Mouse (Mus musculus): ENCODE measurements around the gene Unc5cl.

The Unc5cl gene

DNA sequence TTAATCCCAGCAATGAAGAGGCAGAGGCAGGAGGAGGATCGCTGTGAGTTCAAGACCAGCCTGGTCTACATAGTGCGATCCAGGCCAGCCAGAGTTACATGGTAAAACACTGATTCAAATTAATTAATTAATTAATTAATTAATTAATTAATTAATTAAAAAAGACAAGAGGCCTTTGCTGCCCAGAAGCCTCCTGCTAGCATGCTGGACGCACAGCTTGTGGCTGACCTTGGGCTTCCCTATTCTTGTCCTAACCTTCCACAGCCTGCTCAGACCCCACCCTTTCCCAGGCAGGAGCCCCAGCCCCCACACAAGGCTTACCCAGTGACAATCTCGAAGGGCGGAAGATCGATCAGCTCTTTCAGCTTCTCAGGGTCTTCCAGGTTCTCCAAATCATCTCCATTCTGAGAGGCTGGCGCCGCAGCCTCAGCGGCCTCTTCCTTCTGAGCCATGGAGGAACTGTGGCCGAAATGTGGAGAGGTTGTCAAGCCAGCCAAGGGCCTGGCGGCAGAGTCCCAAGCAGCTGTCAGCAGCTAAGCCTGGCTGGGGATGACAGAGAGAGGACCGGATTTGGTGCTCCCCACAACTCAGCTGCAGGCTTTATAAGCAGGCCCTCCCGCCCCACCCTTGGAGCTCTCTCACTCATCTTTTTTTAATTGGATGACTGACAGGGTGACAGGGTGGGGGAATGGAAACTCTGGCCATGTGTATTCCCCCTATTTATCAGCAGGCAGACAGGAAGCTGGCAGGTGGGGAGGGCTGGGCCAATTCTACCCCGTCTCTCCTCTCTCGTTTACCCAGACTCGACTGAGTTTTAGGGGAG, 22.3 kb upstream of the Unc5cl start, which contains the start of gene Apobec2:
Gene Apobec2 (minus strand): TSS at position 773 of the 823 bp plus-strand sequence.
- no peak for DNase-seq (ENCODE audit: low spot score)

DNA sequence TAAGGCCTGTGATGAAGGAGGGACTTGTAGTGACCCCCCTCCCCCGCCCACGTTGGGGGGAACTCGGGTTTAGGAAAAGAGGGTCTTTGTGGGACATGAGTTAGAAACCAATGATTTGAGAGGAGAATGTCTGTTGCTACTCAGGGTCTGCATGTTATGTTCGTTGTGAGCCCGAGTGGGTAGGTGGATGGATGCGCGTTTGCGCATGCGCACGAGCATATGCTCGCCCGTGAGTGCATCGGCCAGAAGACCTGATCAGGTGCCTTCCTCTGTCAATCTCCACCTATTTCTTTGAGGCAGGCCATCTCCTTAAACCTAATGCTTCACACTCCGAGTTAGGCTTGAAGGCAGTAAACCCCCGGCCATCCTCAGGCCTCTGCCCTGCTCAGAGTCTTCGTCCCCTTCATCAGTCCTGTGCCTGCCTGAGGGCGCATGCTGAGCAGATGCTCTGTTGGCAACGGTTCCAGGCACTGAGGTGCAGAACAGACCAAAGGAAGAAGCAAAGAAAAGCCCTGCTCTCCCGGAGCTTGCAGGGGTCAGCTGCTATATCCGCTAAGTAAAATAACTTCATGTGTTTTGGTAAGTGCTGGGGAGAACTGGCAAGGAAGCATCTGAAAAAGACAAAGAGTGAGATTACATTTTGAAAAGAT, 21.6 kb upstream of the Unc5cl start:
- no peak for DNase-seq (ENCODE audit: low spot score)

GRCm38 (mm10) chr17:48433689-48434330, 20.9 kb upstream of the Unc5cl start:
- DNase-seq (ENCODE audit: low spot score): no peak

DNA sequence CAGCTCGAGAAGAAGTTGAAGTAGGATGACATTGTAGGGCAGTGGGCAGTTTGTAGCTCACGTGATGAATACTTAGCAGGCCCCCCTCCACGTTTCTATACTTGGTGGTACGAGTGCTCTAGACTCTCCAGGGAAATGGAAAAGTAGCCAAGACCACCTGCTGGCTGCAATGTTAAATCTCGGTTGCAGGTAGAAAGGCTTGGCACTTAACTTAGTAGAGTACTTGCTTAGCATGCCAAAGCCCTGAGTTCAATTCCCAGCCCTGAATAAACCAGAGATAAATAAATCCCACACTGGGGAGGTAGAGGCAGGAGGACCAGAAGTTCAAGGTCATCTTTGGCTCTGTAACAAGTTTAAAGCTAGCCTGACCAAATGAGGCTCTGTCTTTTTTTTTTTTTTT, 20.2 kb upstream of the Unc5cl start:
- no peak for DNase-seq (ENCODE audit: low spot score)

DNA sequence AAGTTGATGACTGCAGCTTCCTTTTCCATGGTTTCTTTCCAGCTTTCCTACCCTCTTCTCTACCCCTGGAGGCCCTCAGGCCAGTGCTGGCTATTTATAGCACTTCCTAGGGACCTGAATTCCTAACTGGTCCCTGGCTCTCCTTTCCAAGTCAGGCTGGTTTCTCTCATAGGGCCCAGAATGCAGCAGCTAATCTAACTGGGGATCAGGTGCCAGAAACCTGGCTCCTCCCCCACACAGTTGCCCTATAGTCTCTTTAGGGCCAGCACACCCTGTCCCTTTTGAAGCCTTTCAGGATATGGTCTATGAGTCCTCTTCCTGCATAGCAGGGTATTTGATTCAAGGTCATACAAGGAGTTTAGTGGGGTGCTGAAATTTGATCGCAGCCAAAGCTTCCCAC, 18.2 kb upstream of the Unc5cl start:
- DNase-seq (ENCODE audit: low spot score): no peak

DNA sequence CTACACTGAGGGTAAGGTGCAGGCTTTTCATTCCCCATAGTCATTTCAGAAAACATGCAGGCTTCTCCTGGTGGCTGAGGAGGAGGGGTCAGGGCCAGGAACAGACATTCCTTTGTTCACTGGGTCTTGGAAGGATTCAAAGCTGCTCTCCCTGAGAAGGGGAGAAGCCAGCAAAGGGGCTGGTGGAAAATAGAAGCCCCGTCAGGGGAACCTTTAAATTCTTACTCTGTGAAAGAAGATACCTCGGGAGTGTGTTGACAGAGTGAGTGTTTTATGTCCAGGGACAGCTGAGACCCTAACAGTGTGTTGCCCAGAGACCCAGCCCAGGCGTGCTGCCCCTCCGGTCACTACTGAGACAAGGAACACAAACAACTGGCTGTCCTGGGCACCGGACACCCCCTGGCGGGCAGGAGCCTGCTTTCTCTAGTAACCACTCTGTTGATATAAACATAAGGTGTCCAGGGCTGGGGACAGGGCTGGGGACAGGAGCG, 17.2 kb upstream of the Unc5cl start:
- DNase-seq (ENCODE audit: low spot score): no peak

DNA sequence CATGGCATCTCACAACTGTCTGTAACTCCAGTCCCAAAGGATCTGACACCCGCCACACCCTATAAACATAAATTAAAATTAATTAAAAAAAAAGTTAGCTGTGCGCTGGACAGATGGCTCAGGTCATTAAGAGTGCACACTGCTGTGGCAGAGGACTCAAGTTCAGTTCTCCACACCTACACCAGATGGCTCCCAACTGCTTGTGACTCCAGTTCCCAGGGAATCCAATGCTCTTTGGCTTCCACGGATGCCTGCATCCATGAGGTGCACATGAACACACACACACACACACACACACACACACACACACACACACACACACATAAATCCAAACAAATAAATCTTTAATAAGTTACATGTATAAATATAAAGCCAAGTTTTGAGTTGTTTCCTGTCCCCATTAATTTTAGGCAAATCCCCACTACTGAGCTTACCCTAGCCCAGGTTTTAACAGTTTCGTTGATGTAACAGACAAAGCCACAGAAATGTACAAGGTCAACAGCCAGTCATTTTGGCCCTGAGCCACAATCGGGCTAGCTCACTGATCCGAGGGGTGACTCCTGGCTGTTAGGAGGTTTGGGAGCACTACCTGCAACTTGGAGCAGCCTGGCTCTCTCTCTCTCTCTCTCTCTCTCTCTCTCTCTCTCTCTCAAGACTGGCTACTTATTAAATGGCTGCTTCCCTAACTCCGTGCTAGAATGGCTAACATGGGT, 11.8 kb upstream of the Unc5cl start:
- DNase-seq (ENCODE audit: low spot score): no peak

DNA sequence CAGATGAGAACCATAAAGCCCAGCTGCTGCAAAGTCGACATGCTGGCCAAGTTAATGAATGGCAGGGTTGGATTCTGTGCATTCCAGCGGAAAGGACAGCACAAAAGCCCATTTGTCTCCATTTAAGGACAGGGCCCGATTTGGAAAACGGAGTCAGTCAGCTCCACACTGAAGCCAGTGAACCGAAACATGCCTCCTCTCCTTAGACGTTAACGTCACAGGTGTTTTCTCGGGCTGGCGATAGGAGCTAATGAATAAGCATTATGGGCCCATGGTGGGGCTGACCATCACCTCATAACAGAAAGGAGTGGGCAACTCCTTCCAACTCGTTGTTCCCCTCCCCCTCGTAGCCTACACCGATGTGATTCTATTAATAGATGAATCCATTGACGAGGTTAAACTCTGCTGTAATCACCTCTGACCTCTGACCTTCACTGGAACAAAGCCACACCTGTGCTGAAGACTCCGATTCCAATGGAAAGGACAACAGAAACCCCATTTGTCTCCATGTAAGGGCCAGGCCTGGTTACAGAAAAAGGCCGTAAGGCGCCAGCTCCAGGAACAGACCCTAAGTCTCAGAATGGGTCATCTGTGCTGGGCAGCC, 11.1 kb upstream of the Unc5cl start:
- DNase-seq (ENCODE audit: low spot score): no peak

GRCm38 (mm10) chr17:48447675-48448074, 7.0 kb upstream of the Unc5cl start:
- peak; percentile 42 for DNase-seq (ENCODE audit: low spot score)

- DNase-seq (ENCODE audit: low spot score): peak; percentile 87
Observed at GRCm38 (mm10) chr17:48450666-48451352, 3.9 kb upstream of the Unc5cl start.

DNA sequence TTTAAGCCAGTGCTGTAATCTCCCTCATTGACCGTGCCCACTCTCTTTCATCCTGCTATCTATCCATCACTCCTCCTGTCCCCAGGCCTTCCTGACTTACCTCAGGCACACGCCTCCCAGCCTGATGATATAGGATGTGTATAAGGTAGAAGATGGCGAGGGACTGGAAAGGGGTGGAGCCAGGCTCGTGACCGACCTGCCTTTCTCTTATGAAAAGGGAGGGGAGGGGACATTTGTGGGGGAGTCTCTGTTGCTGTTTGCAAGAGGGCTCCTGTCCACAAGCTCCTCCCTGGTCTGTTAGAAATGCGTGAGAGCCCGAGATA, 3.4 kb upstream of the Unc5cl start, which contains the start of gene Tspo2:
Gene Tspo2 (minus strand): TSS at position 170 of the 323 bp plus-strand sequence.
- DNase-seq (ENCODE audit: low spot score): peak; percentile 78

DNA sequence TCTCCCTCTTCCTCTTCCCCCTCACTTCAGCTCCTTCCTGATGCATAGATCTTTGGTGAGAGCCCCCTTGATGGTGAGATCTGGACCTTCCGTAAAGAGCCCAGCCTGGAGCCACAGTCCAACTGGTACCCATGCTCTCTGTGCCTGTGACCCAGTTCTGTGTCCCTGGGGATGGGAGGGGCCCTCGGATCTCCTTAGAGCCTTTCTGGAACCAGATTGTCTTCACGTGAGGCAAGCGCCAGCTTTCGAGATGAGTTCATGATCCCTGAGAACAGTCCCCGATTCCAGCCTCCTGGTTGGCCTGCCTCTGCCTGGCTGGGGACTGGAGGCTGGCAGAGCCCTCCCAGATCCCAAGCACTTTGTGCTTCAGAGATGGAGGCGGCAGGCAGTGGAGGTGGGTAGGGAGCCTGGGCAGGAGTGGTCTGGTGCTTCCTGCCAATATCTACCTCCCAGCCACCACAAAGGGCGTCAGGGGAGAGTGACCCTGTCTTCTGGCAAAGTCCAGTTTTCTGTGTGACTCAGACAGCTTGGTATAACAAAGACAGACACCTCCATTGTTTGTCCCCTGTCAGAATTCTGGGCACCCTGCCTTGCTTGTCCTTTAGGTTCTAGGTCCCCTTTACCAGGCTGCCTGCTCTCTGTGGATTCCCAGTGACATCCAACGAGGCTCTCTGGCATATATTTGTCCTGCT, 2.8 kb upstream of the Unc5cl start:
- peak; percentile 23 for DNase-seq (ENCODE audit: low spot score)

DNA sequence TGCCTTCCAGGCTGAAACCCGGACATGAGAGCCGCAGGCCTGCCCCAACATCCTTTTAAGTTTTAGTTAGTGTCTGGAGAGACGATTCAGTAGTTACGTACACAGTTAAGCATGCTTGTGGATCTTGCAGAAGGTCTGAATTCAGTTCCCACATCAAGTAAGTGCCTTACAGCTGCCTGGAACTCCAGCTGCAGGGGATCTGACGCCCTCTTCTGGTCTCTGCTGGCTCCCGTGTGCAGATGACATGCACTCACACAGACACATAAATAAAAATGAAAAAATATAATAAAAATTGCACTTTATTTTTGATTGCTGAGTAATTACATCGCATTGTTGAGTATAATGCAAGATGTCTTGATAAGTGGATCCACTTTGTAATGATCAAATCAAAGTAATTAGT, 1.2 kb upstream of the Unc5cl start:
- peak; percentile 34 for DNase-seq (ENCODE audit: low spot score)

GRCm38 (mm10) chr17:48454190-48454589, 511 bp upstream of the Unc5cl start:
- no peak for DNase-seq (ENCODE audit: low spot score)

- no peak for DNase-seq (ENCODE audit: low spot score)
Observed at GRCm38 (mm10) chr17:48455955-48456354, 1.3 kb downstream of the Unc5cl start.

DNA sequence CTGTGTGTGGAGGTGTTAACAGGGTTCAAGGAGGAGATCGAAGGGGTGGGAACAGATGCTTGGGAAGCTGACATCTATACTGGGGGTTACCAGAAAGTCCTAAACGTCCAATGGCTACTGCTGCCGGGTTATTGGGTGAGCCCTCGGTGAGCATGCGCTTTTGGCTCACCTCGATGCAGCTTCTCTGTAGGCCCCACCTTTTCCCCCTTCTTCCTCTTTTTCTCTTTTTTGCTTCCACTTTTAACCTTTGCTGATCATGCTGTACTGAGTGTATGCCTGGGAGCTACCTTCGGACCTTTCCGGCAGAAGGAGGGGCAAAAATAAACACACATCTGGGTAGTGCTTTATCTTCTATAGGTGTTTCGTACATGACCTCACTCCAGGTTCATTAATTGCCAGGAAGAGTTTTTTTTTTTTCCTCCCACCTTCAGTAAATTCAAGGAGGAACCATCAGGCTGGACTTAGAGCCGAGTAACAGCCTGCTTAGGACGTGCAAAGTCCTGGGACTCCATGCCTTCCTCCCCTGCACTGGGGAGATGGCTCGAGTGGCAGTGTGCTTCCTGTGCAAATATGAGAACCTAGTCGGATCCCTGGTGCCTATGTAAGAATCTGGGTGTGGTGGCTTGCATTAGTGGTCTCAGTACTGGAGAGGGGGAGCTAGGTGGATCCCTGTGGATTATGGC, 3.4 kb downstream of the Unc5cl start:
- no peak for DNase-seq (ENCODE audit: low spot score)

GRCm38 (mm10) chr17:48462096-48462495, 7.4 kb downstream of the Unc5cl start:
- DNase-seq (ENCODE audit: low spot score): no peak

DNA sequence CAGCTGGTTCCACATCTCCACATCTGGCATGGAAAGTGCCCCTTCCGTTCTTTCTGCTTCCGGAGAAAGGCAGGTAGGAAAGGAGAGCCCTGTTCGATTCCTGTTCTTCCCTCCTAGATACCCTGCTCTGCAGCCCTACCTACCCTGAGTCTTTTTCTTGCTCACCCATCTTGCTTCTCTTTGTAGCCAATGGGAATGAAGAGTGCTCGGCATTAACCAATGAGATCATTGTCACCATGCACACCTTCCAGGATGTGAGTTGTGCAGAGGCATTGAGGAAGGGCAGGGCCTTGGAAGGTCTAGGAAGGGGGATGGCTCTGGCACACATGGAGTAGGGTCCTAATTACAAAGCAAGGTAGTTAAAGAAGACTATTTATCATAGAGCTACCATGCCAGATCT, 8.7 kb downstream of the Unc5cl start:
- DNase-seq (ENCODE audit: low spot score): no peak

- peak; percentile 44 for DNase-seq (ENCODE audit: low spot score)
Observed at GRCm38 (mm10) chr17:48466769-48467394, 12.2 kb downstream of the Unc5cl start.
